Mouse (Mus musculus): Measurements from ENCODE around the gene Elf3. TPM values are rescaled to one million over a fixed set of nuclear protein-coding genes. Genes with fewer than 3 reads are reported as not detected.

Gene Elf3
- polyA plus RNA-seq, 1 experiment from 2014 or later: 0.10 TPM

DNA sequence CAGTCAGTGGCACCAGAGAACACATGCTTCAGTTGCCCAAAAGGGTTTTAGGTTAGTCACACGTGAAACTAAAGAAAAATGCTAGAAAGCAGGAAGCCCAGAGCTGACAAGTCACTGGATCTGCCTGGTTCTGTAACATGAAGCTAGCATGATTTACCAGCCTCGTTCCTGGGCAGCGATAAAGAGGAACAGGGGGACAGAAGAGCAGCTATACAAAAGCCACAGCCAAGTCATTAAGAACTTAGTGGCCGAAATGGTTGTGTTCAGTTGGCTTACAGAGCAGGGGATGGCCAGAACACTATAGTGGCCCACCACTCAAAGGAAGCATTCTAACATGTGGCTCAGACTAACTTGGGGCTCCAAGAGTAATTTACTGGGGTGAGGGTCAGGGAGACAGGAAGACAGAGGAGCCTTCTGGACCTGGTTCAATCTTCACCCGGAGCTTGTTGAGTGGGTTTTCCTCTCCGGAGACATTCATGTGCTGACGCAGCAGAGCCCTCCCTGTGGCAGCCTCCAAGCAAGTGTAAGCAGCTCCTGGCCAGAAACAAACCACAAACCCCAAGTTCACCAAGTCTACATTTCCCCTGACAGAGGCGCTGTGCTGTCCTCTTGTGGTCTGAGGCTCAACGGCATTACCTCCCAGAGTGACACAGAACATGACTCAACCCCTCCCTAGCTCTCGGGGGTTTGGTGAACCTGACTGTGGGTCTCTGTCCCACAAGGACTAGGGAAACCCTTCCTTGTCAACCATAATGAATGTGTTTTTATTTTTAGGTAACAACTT is 9.5 kb upstream of the Elf3 start:
- Histone ChIP-seq H3K27ac (ENCODE audit: low read length) (no peak overlapping the region), H3K4me2 (ENCODE audit: low read length) (no peak overlapping the region), H3K4me1 (replicated peaks; ENCODE audit: control insufficient read depth, insufficient read depth, low read length) (no peaks in the 10 kb centered on the region), H3K36me3 (ENCODE audit: control insufficient read depth, insufficient read depth) (peaks cover 30% of the 10 kb centered on the region), H3K9ac (replicated peaks; ENCODE audit: low read depth, low read length) (no peak overlapping the region), H3K9me3 (ENCODE audit: control insufficient read depth, low read length) (no peaks in the 10 kb centered on the region), H3K4me3 (replicated peaks; ENCODE audit: low read length) (no peak overlapping the region), H3K27me3 (replicated peaks; ENCODE audit: control insufficient read depth, insufficient read depth, low read length) (no peaks in the 10 kb centered on the region)
- no peak for ATAC-seq
- WGBS: 90% methylated on average over 10 of the region's 10 CpGs

- Histone ChIP-seq H3K36me3 (ENCODE audit: control insufficient read depth, insufficient read depth) (peaks cover 30% of the 10 kb centered on the region), H3K9ac (replicated peaks; ENCODE audit: low read depth, low read length) (no peak overlapping the region), H3K9me3 (ENCODE audit: control insufficient read depth, low read length) (no peaks in the 10 kb centered on the region), H3K4me1 (replicated peaks; ENCODE audit: control insufficient read depth, insufficient read depth, low read length) (no peaks in the 10 kb centered on the region), H3K4me2 (ENCODE audit: low read length) (no peak overlapping the region), H3K27ac (ENCODE audit: low read length) (no peak overlapping the region), H3K27me3 (replicated peaks; ENCODE audit: control insufficient read depth, insufficient read depth, low read length) (no peaks in the 10 kb centered on the region), H3K4me3 (replicated peaks; ENCODE audit: low read length) (no peak overlapping the region)
- ATAC-seq: no peak
- WGBS: 90% methylated on average over 5 of the region's 5 CpGs
Observed at GRCm38 (mm10) chr1:135265834-135266233, 7.5 kb upstream of the Elf3 start.

DNA sequence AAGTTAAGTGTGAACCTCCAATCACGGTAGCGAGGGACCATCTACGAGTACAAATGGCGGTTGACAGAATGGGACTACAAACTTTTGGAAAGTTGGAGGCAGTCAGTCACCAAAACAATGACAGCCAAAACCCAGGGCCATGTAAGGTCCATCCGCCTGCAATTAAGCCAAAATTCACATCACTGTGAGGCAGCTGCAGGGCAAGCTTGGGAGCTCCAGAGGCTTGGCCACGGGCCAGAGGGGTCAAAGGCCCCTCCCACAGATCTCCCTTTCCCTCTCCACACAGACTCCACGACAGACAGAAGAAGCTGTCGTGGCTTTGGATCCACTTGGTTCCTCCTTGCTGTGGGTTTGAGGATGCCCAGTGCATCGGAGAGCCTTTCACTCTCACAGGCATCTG is 4.9 kb upstream of the Elf3 start:
- no peak for ATAC-seq
- WGBS: 84% methylated on average over 9 of the region's 9 CpGs

DNA sequence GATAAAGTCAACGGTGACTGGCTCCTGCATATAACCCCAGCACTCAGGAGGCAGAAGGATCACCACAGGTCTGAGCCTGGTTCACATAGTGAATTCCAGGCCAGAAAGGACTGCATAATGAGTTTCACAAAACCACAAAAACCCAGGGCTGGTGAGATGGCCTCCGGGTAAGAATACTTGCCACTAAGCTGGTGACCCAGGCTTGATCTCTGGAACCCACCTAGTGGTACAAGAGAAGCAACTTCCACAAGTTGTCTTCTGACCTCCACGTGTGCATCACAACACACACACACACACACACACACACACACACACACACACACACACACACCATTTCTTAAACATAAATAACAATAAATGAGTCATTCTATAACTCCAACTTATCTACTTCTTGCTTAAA is 4.0 kb upstream of the Elf3 start:
- Histone ChIP-seq H3K4me2 (ENCODE audit: low read length) (no peak overlapping the region), H3K4me1 (replicated peaks; ENCODE audit: control insufficient read depth, insufficient read depth, low read length) (peaks cover 6% of the 10 kb centered on the region), H3K9me3 (ENCODE audit: control insufficient read depth, low read length) (no peaks in the 10 kb centered on the region), H3K27me3 (replicated peaks; ENCODE audit: control insufficient read depth, insufficient read depth, low read length) (no peaks in the 10 kb centered on the region), H3K36me3 (ENCODE audit: control insufficient read depth, insufficient read depth) (peaks cover 24% of the 10 kb centered on the region), H3K9ac (replicated peaks; ENCODE audit: low read depth, low read length) (no peak overlapping the region), H3K4me3 (replicated peaks; ENCODE audit: low read length) (no peak overlapping the region), H3K27ac (ENCODE audit: low read length) (no peak overlapping the region)
- ATAC-seq: no peak
- WGBS: 83% methylated on average over 3 of the region's 3 CpGs

More for the DNA sequence above, 4.9 kb upstream of the Elf3 start:
- H3K27me3 ChIP-seq (replicated peaks; ENCODE audit: control insufficient read depth, insufficient read depth, low read length): no peaks in the 10 kb centered on the region
- H3K4me3 ChIP-seq (replicated peaks; ENCODE audit: low read length): no peak overlapping the region
- H3K27ac ChIP-seq (ENCODE audit: low read length): no peak overlapping the region
- H3K9ac ChIP-seq (replicated peaks; ENCODE audit: low read depth, low read length): no peak overlapping the region
- H3K36me3 ChIP-seq (ENCODE audit: control insufficient read depth, insufficient read depth): peaks cover 28% of the 10 kb centered on the region
- H3K4me1 ChIP-seq (replicated peaks; ENCODE audit: control insufficient read depth, insufficient read depth, low read length): peaks cover 5% of the 10 kb centered on the region
- no peaks in the 10 kb centered on the region for H3K9me3 ChIP-seq (ENCODE audit: control insufficient read depth, low read length)
- H3K4me2 ChIP-seq (ENCODE audit: low read length): no peak overlapping the region

DNA sequence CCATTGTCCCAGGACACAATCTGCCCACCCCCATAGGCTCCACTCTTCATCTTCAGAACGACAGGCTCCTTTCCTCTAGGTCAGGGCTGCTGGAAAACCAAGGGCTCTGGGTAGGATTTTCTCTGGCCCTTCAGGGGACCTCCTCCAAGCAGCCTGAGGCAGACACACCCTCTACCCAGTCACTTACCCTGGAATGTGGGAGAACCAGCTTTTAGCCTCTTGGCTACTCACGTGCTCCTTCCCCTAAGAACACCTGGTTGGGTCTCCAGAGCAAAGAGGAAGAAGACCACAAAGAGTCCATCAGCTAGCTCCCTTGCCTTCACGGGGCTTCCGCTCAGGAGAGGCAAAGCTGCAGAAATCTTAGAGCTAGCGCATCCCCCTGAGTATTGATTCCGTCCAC is 2.6 kb upstream of the Elf3 start:
- Histone ChIP-seq H3K4me2 (ENCODE audit: low read length) (no peak overlapping the region), H3K4me3 (replicated peaks; ENCODE audit: low read length) (no peak overlapping the region), H3K27ac (ENCODE audit: low read length) (no peak overlapping the region), H3K4me1 (replicated peaks; ENCODE audit: control insufficient read depth, insufficient read depth, low read length) (peaks cover 6% of the 10 kb centered on the region), H3K36me3 (ENCODE audit: control insufficient read depth, insufficient read depth) (peaks cover 17% of the 10 kb centered on the region), H3K9me3 (ENCODE audit: control insufficient read depth, low read length) (no peaks in the 10 kb centered on the region), H3K9ac (replicated peaks; ENCODE audit: low read depth, low read length) (no peak overlapping the region), H3K27me3 (replicated peaks; ENCODE audit: control insufficient read depth, insufficient read depth, low read length) (no peaks in the 10 kb centered on the region)
- no peak for ATAC-seq
- WGBS: 74% methylated on average over 6 of the region's 6 CpGs

DNA sequence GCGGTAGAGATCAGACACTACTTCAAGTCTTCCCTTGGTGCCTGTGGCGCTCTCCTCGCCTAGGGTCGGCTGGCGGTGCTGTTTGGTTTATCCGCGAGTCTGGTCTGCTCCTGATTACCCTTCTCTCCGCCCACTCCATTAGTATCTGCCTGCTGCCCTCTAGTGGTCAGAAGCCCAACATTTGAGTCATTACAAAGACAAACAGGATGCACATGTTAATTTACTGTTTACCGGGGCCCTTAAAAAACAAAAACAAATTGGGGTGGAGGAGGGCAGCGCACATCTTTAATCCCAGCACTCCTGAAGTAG is 714 bp upstream of the Elf3 start:
- 1% methylated on average over 10 of the region's 10 CpGs for WGBS
- H3K4me2 ChIP-seq (ENCODE audit: low read length): peak overlapping the region; percentile 44
- H3K27me3 ChIP-seq (replicated peaks; ENCODE audit: control insufficient read depth, insufficient read depth, low read length): no peaks in the 10 kb centered on the region
- H3K9ac ChIP-seq (replicated peaks; ENCODE audit: low read depth, low read length): peak overlapping the region; percentile 9
- peak; percentile 81 for ATAC-seq
- H3K9me3 ChIP-seq (ENCODE audit: control insufficient read depth, low read length): no peaks in the 10 kb centered on the region
- H3K27ac ChIP-seq (ENCODE audit: low read length): no peak overlapping the region
- H3K36me3 ChIP-seq (ENCODE audit: control insufficient read depth, insufficient read depth): peaks cover 7% of the 10 kb centered on the region; the same call in 1 of the 2 replicates
- peaks cover 6% of the 10 kb centered on the region for H3K4me1 ChIP-seq (replicated peaks; ENCODE audit: control insufficient read depth, insufficient read depth, low read length)
- H3K4me3 ChIP-seq (replicated peaks; ENCODE audit: low read length): peak overlapping the region; percentile 9

DNA sequence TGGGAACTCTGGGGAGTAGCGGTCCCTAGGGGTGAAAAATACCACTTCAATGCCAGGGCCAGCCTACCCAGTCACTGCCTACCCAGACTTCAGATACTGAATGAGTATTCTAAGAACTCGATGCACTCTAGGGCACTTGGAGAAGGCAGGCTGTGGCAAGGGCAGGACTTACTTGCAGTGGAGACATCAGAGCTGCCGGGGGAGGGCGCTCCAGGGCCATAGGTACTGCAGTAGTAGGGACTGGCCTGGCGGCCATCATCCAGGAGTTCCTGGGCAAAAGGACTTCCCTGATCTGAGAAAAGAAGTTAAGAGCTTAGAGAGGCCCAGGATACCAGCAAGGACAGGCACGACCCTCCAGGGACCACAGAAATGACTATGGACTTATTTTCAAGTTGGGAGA is 2.1 kb downstream of the Elf3 start:
- H3K9ac ChIP-seq (replicated peaks; ENCODE audit: low read depth, low read length): no peak overlapping the region
- no peaks in the 10 kb centered on the region for H3K36me3 ChIP-seq (ENCODE audit: control insufficient read depth, insufficient read depth)
- ATAC-seq: no peak
- H3K4me2 ChIP-seq (ENCODE audit: low read length): no peak overlapping the region
- H3K4me3 ChIP-seq (replicated peaks; ENCODE audit: low read length): no peak overlapping the region
- H3K9me3 ChIP-seq (ENCODE audit: control insufficient read depth, low read length): no peaks in the 10 kb centered on the region
- WGBS: 74% methylated on average over 6 of the region's 6 CpGs
- H3K27ac ChIP-seq (ENCODE audit: low read length): no peak overlapping the region
- peaks cover 6% of the 10 kb centered on the region for H3K4me1 ChIP-seq (replicated peaks; ENCODE audit: control insufficient read depth, insufficient read depth, low read length)
- no peaks in the 10 kb centered on the region for H3K27me3 ChIP-seq (replicated peaks; ENCODE audit: control insufficient read depth, insufficient read depth, low read length)

DNA sequence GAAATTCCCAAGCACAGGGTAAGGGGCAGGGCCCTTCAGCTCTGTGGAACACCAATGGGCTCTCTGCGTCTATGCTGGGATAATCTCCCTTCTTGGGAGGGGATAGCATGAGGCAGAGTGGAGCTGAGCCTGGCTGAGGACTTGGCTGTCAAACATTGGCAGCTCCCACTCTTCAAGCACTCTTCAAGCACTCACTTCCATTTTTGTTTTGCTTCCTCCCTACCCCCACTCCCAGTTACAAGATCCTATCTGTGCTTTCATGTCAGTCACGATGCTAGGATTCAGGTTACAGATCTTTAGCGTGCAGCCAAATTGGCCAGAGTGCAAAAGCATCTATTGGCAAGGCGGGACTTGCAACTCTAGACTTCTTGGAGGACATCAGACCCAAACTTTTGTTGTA is 5.5 kb downstream of the Elf3 start:
- H3K27me3 ChIP-seq (replicated peaks; ENCODE audit: control insufficient read depth, insufficient read depth, low read length): no peaks in the 10 kb centered on the region

DNA sequence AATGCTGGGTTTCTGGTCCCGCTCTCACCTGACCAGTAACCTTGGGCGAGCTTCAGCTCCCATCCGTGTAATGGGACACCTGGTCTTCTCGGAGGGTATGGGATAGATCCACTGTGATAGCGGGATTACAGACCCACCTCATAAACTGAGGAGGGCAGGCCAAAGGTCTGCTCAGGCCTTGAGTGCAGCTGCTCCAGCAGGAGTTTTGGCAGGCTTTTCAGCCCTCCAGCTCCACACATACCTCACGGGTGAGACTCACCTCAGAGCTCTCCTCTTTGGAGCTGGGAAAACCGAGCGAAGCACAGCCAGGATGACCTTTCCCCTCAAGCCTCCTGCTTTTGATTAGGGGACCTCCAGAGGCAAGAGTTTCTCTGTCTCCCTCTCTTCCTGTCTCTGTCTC is 7.0 kb downstream of the Elf3 start:
- no peak for ATAC-seq
- no peak overlapping the region for H3K4me3 ChIP-seq (replicated peaks; ENCODE audit: low read length)
- no peaks in the 10 kb centered on the region for H3K27me3 ChIP-seq (replicated peaks; ENCODE audit: control insufficient read depth, insufficient read depth, low read length)
- 88% methylated on average over 8 of the region's 8 CpGs for WGBS
- H3K4me2 ChIP-seq (ENCODE audit: low read length): no peak overlapping the region
- no peaks in the 10 kb centered on the region for H3K36me3 ChIP-seq (ENCODE audit: control insufficient read depth, insufficient read depth)
- no peak overlapping the region for H3K9ac ChIP-seq (replicated peaks; ENCODE audit: low read depth, low read length)
- peaks cover 8% of the 10 kb centered on the region for H3K4me1 ChIP-seq (replicated peaks; ENCODE audit: control insufficient read depth, insufficient read depth, low read length)
- H3K27ac ChIP-seq (ENCODE audit: low read length): no peak overlapping the region
- no peaks in the 10 kb centered on the region for H3K9me3 ChIP-seq (ENCODE audit: control insufficient read depth, low read length)

More for the DNA sequence above, 5.5 kb downstream of the Elf3 start:
- Histone ChIP-seq H3K36me3 (ENCODE audit: control insufficient read depth, insufficient read depth) (no peaks in the 10 kb centered on the region), H3K4me2 (ENCODE audit: low read length) (no peak overlapping the region), H3K27ac (ENCODE audit: low read length) (no peak overlapping the region), H3K9me3 (ENCODE audit: control insufficient read depth, low read length) (no peaks in the 10 kb centered on the region), H3K4me3 (replicated peaks; ENCODE audit: low read length) (no peak overlapping the region), H3K9ac (replicated peaks; ENCODE audit: low read depth, low read length) (no peak overlapping the region), H3K4me1 (replicated peaks; ENCODE audit: control insufficient read depth, insufficient read depth, low read length) (peaks cover 8% of the 10 kb centered on the region)
- no peak for ATAC-seq
- 43% methylated on average over 4 of the region's 4 CpGs for WGBS

- H3K4me2 ChIP-seq (ENCODE audit: low read length): no peak overlapping the region
- H3K9ac ChIP-seq (replicated peaks; ENCODE audit: low read depth, low read length): no peak overlapping the region
- WGBS: 82% methylated on average over 2 of the region's 3 CpGs
- no peak overlapping the region for H3K4me3 ChIP-seq (replicated peaks; ENCODE audit: low read length)
- H3K4me1 ChIP-seq (replicated peaks; ENCODE audit: control insufficient read depth, insufficient read depth, low read length): peaks cover 8% of the 10 kb centered on the region
- no peaks in the 10 kb centered on the region for H3K9me3 ChIP-seq (ENCODE audit: control insufficient read depth, low read length)
- H3K27ac ChIP-seq (ENCODE audit: low read length): no peak overlapping the region
- ATAC-seq: no peak
- H3K36me3 ChIP-seq (ENCODE audit: control insufficient read depth, insufficient read depth): no peaks in the 10 kb centered on the region
- H3K27me3 ChIP-seq (replicated peaks; ENCODE audit: control insufficient read depth, insufficient read depth, low read length): no peaks in the 10 kb centered on the region
Observed at GRCm38 (mm10) chr1:135250706-135251105, 7.7 kb downstream of the Elf3 start.

Measured in forebrain, embryonic 16.5 days (tissue).